Mouse (Mus musculus) urinary bladder, adult 2 months (tissue): ENCODE data around the gene Ncapd3. TPM values are rescaled to one million over a fixed set of nuclear protein-coding genes. Genes with fewer than 3 reads are reported as not detected.
A peak's percentile ranks its signal among the peaks of the same experiment; 100 is the strongest.

ENCODE experiments used
- DNase-seq: peaks from one replicate; pipeline ENCODE4 v3.0.0; 2022; ENCODE audit warnings: low spot score
- polyA plus RNA-seq: library from polyadenylated mRNA; depleted of rRNA; stranded (reverse); fragments of >200 nt; gene quantifications from 2 replicates; pipeline ENCODE4 v1.2.3, GENCODE M21; 2012; rRNA removed

The Ncapd3 gene
- 21.3 and 30.1 TPM in 2 replicates for polyA plus RNA-seq

DNA sequence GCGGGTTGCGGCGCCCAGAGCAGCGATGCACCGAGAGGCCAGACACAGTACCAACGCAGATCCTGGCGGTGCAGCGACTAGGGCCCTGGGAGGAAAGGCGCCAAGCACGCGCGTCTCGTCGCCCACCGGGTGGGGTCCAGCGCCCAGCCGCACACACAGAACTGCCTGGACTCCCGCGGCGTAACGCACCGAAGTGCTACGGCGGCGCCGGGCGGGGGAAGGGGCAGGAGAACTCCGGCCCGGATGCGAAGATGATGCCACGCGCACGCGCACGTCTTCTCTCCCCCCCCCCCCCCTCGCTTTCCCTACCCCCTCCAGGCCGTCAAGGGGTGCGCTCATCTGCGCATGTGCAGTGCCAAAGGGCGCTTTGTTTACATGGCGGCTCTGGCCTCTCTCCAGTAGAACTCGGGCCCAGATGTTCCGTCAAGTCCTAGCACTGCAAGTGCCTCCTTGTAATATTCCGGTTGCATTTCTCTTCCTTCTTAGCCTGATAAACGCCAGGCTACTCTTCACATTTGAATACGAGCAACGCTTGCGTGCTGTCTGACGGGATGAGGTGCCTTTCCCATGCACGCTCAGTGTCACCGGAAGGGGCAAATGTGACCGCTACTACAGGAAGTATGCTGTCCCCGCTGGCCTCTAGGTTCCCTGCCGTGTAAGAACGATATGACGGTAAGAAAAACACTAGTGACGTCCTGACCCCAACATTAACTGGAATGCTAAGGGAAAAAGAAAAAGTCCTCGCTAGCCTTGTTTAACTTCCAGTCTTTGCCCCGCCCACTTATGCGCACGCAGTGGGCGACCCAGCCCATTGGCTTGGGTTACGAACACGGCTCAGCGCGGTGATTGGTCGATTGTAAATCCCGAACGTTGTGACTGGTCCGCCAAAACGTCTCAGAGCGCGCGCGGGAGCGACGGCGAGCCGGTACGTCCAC lies at the start of gene Ncapd3, which contains the start of gene Vps26b:
Gene Ncapd3, plus strand, starts transcription at position 348 of the 935 bp plus-strand sequence.
Gene Vps26b, minus strand, starts transcription at position 238 of the 935 bp plus-strand sequence.
- DNase-seq, result peak; percentile 89

DNA sequence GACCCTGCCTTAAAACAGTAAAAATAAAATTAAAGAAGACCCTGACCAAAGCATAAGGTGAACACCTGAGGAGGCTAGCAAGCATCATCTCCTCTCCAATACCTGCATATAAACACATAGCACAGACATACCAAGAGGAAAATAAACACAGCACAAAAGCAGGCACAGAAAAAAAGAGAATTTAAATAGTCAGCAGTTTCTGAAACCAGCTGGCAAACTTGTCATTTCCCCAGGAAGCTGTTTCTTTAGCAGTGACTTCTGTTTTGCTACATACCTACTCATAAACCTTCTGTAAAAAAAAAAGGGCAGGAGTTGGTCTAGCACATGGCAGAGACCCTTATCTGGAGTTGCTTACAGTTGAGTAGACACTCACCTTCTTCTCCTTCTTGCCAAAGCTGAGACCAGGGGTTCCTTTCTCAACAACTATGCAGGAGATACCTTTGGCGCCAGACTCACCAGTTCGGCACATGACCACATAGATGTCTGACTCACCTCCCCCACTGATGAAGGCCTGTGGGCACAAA lies 44.8 kb upstream of the Ncapd3 start:
- DNase-seq, result no peak

DNA sequence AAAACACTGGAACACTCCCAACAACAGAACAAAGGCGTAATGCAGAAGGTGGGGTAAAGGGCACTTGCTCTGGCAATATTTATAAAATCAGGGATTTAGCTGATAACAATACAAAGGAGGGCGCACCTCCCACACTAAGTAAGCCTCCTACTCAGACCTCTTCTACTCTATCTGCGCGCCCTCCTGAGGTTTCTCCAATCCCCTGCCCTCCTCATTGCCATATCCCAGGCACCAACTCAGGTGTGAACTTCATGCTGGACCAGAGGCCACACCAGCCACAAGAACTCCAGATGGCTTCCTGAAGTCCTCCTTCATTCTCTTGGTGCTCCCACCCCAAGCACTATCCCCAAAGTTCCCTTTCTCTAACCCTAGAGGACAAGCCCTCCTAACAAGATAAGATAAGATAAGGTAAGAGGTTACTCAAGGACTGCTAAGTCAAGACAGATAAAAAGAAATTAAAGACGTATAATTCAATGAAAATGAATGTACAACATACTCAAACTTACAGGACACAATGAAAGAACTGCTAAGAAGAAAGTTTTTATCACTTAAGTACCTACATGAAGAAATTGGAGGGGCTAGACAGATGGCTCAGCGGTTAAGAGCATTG lies 44.2 kb upstream of the Ncapd3 start:
- no peak for DNase-seq

DNA sequence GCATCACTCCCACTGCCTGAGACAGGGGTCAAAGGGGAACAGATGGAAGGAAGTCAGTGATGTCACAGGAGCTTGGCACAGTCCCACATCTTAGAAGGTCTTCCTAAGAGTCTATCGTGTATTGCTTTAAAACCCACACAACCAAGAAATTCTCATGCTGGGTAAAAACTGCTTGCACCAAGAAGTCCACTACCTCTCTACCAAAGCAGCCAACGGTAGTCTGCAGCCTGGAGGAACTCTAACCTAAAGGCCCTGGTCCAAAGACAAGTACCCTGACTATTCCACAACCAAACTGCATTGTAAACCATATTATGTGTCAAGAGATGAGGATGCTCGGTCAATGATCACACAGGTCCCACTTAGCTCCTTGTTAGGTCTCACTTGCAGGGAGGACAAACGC lies 39.8 kb upstream of the Ncapd3 start:
- no peak for DNase-seq

DNA sequence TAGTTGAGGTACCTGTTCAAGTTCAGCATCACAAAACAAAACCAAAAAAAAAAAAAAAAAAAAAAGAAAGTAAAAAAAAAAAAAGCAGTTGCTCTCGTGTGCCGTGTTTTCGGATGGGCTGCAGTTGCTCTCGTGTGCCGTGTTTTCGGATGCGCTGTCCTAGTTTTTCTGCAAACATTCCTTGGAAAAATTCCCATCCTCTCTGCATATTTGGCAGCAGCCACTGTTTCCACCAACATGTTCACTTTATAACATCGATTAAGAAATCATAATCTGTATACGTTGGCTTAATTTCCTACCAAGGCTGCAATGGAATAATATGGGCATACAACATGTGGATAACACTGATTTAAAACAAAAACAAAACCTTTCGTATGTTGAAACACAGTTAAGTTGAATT lies 36.9 kb upstream of the Ncapd3 start:
- DNase-seq, result no peak

DNA sequence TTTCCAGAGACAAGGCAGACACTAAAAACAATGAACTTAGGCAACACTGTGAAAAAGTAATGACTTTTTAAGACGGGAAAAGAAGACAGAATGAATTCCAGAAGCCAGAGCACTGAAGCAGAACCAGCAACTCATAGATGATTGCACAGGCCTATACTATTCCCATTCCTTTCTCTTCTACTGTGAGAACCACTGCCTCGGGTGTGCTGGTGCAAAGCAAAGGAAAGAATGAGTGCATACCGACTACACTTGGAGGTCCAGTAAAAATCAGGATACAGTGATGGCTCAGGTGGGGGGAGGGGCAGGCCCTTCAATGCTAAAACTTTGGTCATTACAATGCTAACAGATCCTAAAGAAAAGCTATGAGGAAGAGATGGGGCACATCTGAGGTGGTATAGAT lies 36.1 kb upstream of the Ncapd3 start:
- no peak for DNase-seq

DNA sequence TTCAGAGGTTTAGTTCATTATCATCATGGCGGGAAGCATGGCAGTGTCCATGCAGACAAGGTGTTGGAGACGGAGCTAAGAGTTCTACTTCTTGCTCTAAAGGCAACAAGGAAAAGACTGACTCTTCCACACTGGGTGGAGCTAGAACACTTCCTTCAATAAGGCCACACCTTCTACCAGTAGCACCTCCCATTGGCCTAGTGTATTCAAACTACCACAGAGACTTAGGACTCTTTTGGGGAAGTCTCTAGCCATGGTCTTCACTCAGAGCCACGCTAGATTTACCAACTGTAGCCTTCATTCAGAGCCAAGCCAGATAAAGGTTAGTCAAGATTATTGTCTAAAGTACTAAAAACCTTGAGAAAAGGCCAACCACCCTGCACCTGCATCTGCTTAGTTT lies 32.9 kb upstream of the Ncapd3 start:
- no peak for DNase-seq

DNA sequence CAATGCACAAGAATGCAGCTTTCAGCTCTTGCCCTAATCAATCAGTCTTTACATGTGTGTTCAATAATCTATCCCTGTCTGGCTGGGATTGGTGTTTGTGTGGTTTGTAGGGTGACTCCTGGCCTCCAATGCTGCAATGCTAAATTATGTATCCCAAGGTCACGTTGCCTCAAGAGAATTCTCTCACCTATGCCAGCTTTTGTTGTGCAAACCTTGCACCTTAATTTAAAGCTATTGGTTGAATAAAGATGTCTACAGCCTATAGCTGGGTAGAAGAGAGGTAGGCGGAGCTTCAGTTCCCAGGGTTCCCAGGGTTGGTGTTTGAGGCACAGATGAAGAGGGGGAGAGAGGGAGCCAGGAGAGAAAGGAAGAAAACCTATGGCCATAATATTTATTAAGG lies 32.5 kb upstream of the Ncapd3 start:
- DNase-seq, result no peak

DNA sequence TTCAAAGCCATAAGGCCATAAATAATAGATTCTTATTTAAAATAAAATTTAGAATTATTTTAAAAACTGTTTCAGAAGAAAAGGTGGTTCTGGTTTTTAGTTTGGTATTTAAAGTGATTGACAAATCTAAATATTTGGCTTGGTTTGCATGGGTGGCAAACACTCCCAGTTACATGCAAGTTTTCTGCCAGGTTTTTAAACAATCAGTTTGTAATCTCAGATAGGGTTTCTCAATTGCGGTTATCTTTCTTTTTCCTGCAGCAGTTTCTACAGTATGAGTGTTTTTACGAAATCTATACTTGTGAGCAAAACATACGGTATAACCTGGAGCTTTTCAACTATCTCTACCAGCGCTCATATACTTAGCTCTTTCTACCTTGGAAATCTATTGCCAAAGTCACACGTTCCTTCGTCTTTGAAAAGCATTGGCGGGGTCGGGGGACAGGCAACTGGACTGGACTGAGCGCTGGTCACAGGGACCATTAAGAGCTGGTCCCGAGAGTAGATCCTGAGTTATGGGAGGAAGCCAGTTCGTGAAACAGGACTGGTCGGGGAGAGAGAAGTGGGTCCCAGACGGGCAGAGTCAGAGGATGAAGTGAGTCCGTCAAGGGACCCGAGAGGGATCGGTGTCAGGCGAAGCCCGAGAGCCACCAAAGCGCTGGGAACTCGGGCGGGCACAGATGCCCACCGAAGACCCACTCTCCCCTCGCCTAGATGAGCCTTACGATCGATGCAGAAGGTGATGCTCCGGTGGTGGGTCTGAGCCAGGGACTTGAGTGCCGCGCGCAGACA lies 31.1 kb upstream of the Ncapd3 start:
- DNase-seq, result no peak

DNA sequence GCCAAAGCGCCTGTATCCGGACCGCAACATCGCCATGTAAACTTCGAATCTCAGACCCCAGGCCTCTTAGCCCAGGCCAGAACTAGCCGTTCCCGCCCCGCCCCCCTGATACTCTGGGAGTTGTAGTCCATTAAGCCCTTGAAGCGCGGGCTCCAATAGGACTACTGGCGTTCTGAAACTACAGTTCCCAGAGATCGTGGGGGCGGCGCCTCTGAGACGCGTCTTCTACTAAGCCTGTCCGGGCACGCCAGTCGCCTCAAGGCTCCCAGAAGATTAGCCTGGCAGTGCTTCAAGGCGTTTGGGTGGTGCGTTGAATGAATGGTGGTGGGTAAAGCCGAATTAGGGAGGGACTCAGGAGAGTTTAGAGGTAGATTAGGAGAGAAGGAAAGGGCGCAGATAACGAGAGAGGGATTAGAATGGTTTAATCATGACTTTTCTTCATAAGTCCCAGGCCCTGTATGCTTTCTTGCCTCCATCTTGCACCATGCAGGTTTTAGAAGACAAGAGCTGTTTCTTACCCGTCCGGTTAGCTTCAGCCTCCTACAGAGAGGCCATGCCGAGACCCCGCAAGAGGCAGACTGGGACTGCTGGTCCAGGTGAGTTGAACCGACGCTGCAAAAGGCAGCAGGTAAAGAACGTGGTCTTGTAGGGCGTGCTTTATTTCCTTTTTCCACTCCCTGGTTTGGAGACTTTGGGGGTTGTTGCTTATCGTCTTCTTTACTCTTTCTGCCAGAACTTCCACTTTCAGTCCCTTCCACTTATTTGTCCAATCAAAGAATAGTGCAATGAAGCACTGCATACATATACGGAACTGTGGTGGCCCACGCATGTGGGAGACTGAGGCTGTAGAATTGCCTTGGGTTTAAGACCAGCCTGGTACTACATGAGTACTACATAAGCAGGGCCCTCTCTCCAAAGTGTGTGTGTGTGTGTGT lies 30.2 kb upstream of the Ncapd3 start, which contains the start of the genes Acad8 and Thyn1:
Gene Acad8, minus strand, starts transcription at position 106 of the 935 bp plus-strand sequence.
Gene Thyn1, plus strand, starts transcription at position 250 of the 935 bp plus-strand sequence.
- peak; percentile 75 for DNase-seq

DNA sequence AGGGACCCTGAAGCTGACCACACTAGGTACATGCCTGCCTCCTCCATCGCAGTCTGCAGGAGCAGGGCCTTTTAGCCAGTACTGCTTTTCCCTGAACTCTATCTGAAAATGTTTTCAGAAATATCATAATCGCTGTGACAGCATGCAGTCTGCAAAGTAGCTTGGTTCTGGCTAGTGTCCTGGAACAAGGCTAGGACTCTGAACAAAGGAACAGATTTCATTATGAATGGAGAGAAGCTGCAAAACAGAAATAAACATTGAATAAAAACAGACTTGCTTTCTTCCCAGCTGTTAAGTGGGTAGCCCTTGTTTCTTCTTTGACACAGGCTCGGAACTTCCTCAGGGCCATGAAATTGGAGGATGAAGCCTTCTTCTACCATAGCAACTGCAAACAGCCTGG lies 24.7 kb upstream of the Ncapd3 start:
- DNase-seq, result no peak

DNA sequence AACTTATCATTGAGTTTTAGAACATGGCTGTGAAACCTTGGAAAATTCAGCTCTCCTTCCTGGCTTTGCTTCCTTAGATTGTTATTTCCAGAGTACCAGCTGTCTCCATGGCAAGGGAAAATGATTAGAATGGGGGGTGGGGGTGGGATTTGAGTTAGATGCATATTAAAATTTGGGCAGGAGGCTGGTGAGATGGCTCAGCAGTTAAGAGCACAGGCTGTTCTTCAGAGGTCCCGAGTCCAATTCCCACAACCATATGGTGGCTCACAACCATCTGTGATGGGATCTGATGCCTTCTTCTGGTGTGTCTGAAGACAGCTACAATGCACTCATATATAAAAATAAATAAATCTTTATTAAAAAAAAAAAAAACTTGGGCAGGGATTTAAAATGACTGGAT lies 24.0 kb upstream of the Ncapd3 start:
- no peak for DNase-seq

DNA sequence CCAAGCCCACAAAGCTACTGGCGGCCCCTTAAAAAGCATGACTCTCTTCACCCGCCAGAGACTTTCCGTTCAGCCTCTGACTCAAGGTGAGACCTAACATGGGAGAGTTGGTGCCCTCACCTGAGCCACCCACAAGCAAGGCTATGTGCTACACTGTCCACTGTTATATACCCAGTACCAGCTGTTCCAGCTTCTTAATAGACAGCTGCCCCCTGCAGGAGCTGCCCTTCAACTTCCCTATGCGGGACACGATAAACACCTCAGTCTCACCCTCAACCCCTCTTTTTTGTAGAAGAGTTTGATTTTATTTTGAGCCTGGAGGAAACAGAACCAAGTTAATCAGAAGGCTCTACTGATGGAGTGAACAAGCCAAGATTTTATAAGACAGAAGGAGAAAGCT lies 23.1 kb upstream of the Ncapd3 start:
- DNase-seq, result no peak

DNA sequence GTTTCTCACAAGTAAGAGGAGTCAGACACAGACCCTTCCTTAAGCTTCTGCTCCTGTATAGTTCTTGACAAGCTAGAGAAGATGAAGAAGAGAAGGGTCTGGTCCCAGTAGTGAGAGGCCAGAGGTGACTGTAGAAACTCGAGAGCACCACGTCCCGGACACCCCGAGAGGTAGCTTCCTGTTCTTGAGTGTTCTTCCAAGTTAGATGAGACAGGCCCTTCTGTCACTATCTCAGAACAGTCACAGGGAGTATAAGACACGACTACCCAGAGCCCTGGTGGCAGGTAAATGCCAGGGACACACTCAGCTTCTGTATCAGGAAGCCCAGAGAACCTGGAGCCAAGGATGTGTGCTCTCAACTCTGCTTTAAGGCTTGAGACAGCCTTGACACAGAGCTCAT lies 20.7 kb upstream of the Ncapd3 start:
- DNase-seq, result no peak

DNA sequence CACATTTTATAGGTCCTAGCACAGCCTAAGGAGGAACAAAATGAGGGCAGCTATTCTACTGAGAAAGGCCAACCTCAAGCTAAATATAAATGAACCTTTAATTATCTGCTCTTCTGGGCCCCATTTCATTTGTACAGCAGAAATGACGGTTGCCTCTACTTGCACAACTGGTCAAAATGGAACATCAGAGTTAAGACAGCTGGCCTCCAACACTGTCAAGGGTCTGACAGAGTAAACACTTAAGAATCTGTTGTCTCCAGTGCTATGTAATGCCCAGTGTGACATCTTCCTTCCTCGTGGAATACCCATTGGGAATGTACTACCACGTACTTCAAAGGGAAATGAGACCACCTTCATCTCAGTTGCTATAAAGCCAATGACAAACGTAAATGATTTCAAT lies 18.4 kb upstream of the Ncapd3 start:
- no peak for DNase-seq

DNA sequence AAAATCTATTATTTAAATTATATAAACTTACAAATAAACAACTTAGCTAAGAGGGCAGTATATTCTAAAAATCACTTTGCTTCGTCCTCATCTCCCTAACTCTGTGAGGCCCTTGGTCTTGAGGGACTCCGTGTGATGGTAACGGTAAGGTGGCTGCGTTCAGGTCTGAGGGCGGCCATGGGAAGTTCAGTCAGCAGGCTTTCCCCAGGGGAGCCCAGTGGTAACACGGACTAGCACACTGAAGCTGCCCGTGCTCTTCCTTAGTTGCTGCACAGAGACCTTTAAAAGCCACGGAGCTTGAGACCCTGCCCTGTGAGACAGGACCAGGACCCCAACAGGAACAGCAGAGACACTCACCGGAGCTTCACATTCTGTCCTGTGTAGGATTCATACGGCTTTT lies 11.0 kb upstream of the Ncapd3 start:
- no peak for DNase-seq

DNA sequence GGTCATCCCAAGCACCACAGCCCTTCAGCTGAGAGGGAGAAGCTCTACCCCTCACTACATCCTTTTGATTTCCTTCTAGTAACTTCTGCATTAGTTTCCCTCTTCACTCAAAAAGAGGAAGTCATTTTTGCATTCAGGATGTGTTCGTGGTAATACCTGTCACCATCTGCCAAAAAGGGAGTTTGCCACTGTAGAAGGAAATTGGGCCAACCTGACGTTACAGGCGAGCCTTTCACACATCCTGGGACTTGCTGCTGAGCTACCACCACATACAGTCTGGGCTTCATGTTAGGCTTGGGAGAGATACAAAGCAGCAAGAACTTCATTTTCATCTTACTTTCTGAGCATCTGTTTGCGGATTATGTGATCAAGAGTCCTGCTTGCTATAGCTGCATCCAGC lies 6.3 kb upstream of the Ncapd3 start:
- DNase-seq, result no peak

DNA sequence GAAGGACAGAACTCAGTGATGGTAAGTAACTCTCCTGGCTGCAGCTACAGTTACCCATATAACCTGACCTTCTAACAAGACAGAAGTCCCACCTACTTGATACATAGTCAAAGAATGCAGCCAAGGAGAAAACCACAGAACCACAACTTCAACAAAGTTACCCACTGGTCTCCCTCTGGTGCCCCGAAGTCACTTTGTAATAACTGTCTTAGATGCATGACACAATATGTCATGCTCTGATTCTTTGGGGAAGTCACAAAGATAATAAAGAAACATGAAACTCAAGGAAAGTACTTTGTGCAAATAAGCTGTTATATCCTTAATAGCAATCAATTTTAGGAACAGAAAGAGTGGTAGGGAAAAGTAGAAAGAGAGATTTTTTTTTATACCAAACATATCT lies 3.3 kb upstream of the Ncapd3 start:
- DNase-seq, result no peak

DNA sequence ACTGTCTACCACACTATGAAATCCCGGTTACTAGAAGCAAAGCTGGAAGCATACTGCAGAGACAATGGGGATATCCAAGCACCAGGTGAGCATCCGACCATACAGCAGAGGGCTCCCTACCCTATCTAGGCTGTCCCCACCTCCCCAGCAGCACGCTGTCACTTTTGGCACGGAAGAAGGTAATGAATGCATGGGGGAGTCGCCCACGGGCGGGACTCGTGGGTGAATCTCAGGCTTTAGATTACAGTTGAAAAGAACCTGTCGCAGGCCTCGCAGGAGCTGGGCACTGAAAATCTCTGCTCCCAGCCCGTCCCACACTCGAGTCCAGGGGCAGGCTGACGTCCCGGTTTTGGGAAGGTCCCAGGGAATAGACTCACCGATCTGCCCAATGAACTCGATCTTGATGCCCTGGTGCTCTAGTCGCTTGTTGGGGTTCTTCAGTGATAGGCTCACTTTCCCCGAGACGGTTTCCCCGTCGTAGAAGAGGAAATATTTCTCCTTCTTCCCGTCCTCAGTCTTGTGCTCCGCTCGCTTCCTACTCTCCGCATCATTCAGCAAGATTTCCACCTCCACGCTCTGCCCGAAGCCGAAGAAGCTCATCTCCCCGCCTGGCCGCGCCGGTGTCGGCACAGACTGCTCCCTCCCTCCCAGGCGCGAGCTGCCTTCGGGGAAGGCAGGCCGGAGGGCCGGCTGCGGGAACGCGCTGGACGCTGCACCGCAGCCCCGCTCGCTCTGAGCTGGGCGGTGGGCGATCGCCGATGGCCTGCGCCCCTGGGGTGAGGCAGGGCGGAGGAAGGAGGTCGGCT lies 750 bp upstream of the Ncapd3 start:
- DNase-seq, result peak; percentile 29

DNA sequence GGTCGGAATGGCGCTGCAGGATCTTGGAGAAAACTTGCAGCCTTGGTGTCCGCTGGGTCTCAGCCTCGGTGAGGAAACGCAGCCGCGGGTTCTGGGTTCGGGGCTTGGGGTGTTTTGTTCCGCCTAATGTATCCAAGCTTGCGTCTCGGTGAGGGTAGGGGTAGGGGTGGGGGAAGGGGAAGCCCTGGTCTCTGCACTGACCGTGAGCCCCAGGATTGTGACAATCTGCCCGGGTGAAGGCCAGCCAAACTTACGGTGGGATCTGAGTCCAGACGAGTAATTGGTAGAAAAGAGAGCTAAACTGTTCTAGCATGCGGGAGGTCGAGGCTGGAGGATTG lies 757 bp downstream of the Ncapd3 start:
- DNase-seq, result no peak
